Mouse (Mus musculus) MEL-GATA-1-ER (cell line): Measurements from ENCODE around the gene Abi1.
"Not testable (repeated sequence)": the region's sequence is repeated elsewhere in the genome, so short reads cannot be mapped to it uniquely, and the experiment has no call there.

Experiments used
- DNase-seq: peaks from one replicate; pipeline ENCODE4 v3.0.0-alpha.2; 2012; ENCODE audit warnings: low read depth; ENCODE audit errors: extremely low read depth

Gene Abi1

DNA sequence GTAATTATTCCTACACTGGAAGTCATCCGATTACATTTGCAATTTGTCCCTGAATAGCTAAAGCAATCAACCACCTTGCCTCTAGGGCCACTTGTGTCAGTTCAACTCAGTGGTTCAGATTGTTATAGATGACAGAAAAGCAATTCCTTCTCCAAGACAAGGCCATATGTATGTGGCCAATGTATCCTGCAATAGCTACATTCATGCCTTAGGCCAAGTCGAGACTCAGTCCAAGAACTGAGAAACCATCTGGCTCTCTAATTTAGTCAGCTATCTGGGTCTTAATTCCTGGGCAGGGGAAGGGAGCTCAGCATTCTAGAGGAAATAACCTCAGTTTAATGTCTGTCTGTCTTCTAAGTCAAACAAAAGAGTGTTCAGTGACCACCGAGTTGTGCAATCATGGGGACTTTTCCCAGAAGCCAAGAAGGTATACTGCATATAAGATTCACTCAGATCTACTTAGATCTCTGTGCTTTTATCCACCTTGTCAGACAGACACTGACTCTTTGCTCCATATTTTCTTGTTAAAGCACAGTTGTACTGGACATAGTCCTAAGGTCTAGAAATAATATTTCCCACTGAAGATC lies 62.6 kb downstream of the Abi1 start:
- DNase-seq: no peak

GRCm38 (mm10) chr2:22962970-22963369 lies 77.1 kb downstream of the Abi1 start:
- peak; percentile 42 for DNase-seq

- no peak for DNase-seq
Observed at GRCm38 (mm10) chr2:22962242-22962641, 77.8 kb downstream of the Abi1 start.

GRCm38 (mm10) chr2:22961681-22962080 lies 78.4 kb downstream of the Abi1 start:
- DNase-seq: no peak

- DNase-seq: no peak
Observed at GRCm38 (mm10) chr2:22957415-22957814, 82.6 kb downstream of the Abi1 start.

GRCm38 (mm10) chr2:22955914-22956313 lies 84.1 kb downstream of the Abi1 start:
- no peak for DNase-seq

- DNase-seq: no peak
Observed at GRCm38 (mm10) chr2:22954278-22954677, 85.8 kb downstream of the Abi1 start.

GRCm38 (mm10) chr2:22949956-22950355 lies 90.1 kb downstream of the Abi1 start:
- DNase-seq: no peak

DNA sequence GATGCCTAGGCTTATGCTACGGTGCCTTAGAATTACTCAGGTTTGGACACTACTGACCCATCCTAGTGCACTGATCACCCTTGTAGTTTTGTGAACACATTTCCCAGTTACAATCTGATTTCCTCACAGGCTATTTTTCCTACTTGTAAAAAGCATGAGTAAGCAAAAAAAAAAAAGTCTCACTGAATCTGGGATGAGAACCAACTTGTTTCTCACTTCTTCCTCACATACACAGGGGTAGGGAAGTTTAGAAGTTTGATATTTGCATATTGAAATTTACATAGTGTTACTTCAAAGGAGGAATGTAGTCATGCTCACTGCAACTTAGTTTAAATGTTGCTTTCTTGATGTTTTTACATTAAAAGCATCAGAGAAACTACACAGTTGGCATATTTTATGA lies 106.5 kb downstream of the Abi1 start:
- DNase-seq: no peak

DNA sequence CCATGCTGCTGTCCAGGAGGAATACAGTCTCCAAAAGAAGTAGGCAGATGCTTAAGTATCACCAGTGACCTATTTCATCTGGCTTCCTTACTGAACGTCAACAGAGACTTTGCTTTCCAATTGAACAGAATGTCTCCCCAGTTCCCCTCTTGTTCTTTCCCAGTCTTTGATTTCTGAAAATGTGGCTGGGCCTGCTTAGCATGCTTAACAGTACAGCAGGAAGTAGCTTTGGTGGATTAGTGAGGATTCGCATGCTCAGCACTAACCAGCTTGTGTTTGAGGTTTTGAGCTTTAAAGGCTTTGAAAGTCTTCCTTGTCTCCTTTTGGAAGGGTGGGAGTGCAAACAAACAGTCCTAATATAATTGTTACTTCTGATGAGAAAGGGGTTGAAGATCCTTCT lies 111.8 kb downstream of the Abi1 start:
- DNase-seq: no peak

GRCm38 (mm10) chr2:22925911-22926310 lies 114.1 kb downstream of the Abi1 start:
- DNase-seq: not testable (repeated sequence)

- DNase-seq: no peak
Observed at GRCm38 (mm10) chr2:22918651-22919050, 121.4 kb downstream of the Abi1 start.

- DNase-seq: no peak
Observed at GRCm38 (mm10) chr2:22914421-22914820, 125.6 kb downstream of the Abi1 start.

GRCm38 (mm10) chr2:22903947-22904346 lies 136.1 kb downstream of the Abi1 start:
- DNase-seq: no peak

GRCm38 (mm10) chr2:22895282-22896273 lies 144.5 kb downstream of the Abi1 start, which contains the start of gene Pdss1:
TSS of gene Pdss1 (plus strand) at chr2:22895522.
- peak; percentile 90 for DNase-seq

DNA sequence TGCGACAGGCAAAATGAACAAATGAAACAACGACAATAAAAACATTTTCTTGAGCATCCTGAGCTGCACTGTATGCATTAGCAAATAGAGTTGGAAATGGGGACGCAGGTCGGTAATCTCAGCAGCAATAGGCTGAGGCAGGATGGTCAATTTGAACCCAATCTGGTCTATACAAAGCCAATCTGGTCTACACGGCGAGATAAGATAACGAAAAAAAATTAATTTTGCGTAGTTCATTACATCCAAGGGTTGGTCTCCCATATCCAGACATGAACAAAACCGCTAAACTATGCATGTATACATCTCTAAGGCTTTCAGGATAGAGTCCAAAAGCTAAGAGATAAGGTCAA lies 145.1 kb downstream of the Abi1 start:
- DNase-seq: no peak
